Mouse (Mus musculus) gastrocnemius, postnatal 10 days (tissue): Measurements from ENCODE around the gene AC170998.1. TPM values are rescaled to one million over a fixed set of nuclear protein-coding genes. Genes with fewer than 3 reads are reported as not detected.
"Not testable (repeated sequence)": the region's sequence is repeated elsewhere in the genome, so short reads cannot be mapped to it uniquely, and the experiment has no call there.

Experiments used
- DNase-seq: peaks from one replicate; pipeline ENCODE4 v3.0.0; 2021; ENCODE audit warnings: mixed read lengths
- total RNA-seq, 2 experiments: library from RNA; stranded (reverse); gene quantifications; 2 replicates each; pipeline ENCODE4 v1.2.3; 2021

The AC170998.1 gene
- total RNA-seq, 2 experiments from 2014 or later = 0.93 TPM; not detected in 1

GRCm38 (mm10) chr17:28707136-28707627 lies 18.7 kb upstream of the AC170998.1 start:
- DNase-seq = no peak

- DNase-seq = no peak
Observed at GRCm38 (mm10) chr17:28707816-28708215, 18.1 kb upstream of the AC170998.1 start.

- no peak for DNase-seq
Observed at GRCm38 (mm10) chr17:28708989-28709388, 16.9 kb upstream of the AC170998.1 start.

GRCm38 (mm10) chr17:28709552-28710290 lies 16.2 kb upstream of the AC170998.1 start:
- DNase-seq = no peak

- no peak for DNase-seq
Observed at GRCm38 (mm10) chr17:28710291-28710688, 15.6 kb upstream of the AC170998.1 start.

- no peak for DNase-seq
Observed at GRCm38 (mm10) chr17:28711237-28711636, 14.6 kb upstream of the AC170998.1 start.

- DNase-seq = no peak
Observed at GRCm38 (mm10) chr17:28712305-28712704, 13.6 kb upstream of the AC170998.1 start.

- DNase-seq = no peak
Observed at GRCm38 (mm10) chr17:28714006-28714405, 11.9 kb upstream of the AC170998.1 start.

- no peak for DNase-seq
Observed at GRCm38 (mm10) chr17:28715832-28716548, 9.9 kb upstream of the AC170998.1 start.

GRCm38 (mm10) chr17:28717535-28717934 lies 8.3 kb upstream of the AC170998.1 start:
- no peak for DNase-seq

- not testable (repeated sequence) for DNase-seq
Observed at GRCm38 (mm10) chr17:28727511-28727910, 1.6 kb downstream of the AC170998.1 start.

- DNase-seq = no peak
Observed at GRCm38 (mm10) chr17:28735317-28736105, 9.6 kb downstream of the AC170998.1 start.

GRCm38 (mm10) chr17:28736486-28736885 lies 10.6 kb downstream of the AC170998.1 start:
- DNase-seq = no peak

GRCm38 (mm10) chr17:28737973-28738372 lies 12.1 kb downstream of the AC170998.1 start:
- no peak for DNase-seq

- DNase-seq = no peak
Observed at GRCm38 (mm10) chr17:28739244-28739643, 13.4 kb downstream of the AC170998.1 start.

- no peak for DNase-seq
Observed at GRCm38 (mm10) chr17:28743145-28743866, 17.4 kb downstream of the AC170998.1 start.

GRCm38 (mm10) chr17:28743916-28744315 lies 18.0 kb downstream of the AC170998.1 start:
- DNase-seq = no peak

GRCm38 (mm10) chr17:28745773-28746172 lies 19.9 kb downstream of the AC170998.1 start:
- DNase-seq = no peak

- DNase-seq = no peak
Observed at GRCm38 (mm10) chr17:28748001-28748400, 22.1 kb downstream of the AC170998.1 start.

GRCm38 (mm10) chr17:28750580-28750979 lies 24.7 kb downstream of the AC170998.1 start:
- DNase-seq = no peak

- DNase-seq = no peak
Observed at GRCm38 (mm10) chr17:28756447-28756846, 30.6 kb downstream of the AC170998.1 start.

- peak; percentile 40 for DNase-seq
Observed at GRCm38 (mm10) chr17:28757470-28757869, 31.6 kb downstream of the AC170998.1 start.
